Mouse (Mus musculus): ENCODE measurements at regions not wholly inside any gene's neighbourhood (a gene's known extent, or its start where the extent isn't known, plus 50 kb on each side); places are given as distances from the start of the nearest gene placed in this dataset.

DNA sequence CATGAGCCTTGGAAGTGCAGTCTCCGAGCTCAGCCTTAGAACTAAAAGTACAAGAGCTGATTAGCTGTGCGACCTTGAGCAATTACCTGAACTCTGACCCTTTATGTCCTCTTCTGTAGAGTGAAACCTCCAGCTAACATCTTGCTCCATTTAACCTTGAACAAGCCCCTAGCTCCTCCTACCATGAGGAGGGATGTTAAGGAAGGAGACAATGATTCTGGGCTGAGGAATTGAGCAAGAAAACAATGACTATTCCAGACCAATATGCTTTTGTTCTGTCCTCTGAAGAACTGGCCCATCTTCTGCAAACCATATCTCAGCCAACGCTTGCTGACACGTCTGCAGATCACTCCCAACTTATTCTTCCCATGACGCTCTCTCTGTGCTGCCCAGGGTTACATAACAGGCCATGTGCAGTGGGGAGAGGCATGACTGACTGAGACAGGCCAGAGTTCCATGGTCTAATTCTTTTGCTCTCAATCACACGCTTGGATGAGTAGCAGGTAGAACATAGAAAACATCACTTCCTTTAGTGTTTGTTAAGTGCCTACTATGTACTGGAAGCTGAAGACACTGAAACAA lies 227.5 kb downstream of the Gm12728 start:
- no peak for DNase-seq (ENCODE audit: extremely low read depth, low read depth, low spot score)
- H3K4me1 ChIP-seq (ENCODE audit: control insufficient read depth, insufficient read depth, low read length): no peaks in the 10 kb centered on the region
- no peak overlapping the region for H3K27ac ChIP-seq (replicated peaks; ENCODE audit: insufficient read depth, low read depth, low read length)
- H3K4me3 ChIP-seq (ENCODE audit: insufficient read depth, low read depth, low read length): no peak overlapping the region
- TF ChIP-seq POLR2A (IDR thresholded peaks at IDR 0.05; ENCODE audit: extremely low read depth, insufficient read depth, low read length) (no peak), CTCF (IDR thresholded peaks at IDR 0.05; ENCODE audit: low read depth, low read length) (no peak)
- WGBS: 86% methylated on average over 6 of the region's 6 CpGs
- H3K27me3 ChIP-seq (ENCODE audit: control insufficient read depth, insufficient read depth, low read length): no peaks in the 10 kb centered on the region
- H3K36me3 ChIP-seq (ENCODE audit: control insufficient read depth, insufficient read depth, low read length): no peaks in the 10 kb centered on the region
- no peak overlapping the region for H3K9ac ChIP-seq (ENCODE audit: low read depth, low read length)
- no peaks in the 10 kb centered on the region for H3K79me2 ChIP-seq (ENCODE audit: control insufficient read depth, insufficient read depth, low read length)

DNA sequence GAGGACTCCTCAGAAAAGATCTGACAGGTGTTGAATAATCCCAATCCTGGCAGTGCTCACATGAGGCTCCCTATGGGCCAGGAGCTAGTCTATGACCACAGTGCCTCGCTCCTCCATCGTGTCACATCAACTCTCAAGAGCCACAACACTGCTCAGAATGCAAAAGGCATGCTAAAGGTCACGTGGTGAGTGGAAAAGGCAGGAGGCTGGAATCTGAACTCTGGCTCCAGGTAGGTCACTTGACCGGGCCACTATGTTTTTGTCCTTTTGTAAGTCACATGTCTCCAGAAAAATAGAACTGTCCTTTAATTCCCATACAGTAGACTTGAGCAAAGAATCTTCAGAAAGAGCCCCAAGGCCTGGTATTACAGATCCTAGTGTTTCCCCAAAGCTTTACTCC lies 229.3 kb downstream of the Gm12728 start:
- Histone ChIP-seq H3K4me1 (ENCODE audit: control insufficient read depth, insufficient read depth, low read length) (0 out of 2 replicates have a peak, but pooled peaks cover under 1% of the 10 kb centered on the region), H3K4me3 (ENCODE audit: insufficient read depth, low read depth, low read length) (no peak overlapping the region), H3K27me3 (ENCODE audit: control insufficient read depth, insufficient read depth, low read length) (no peaks in the 10 kb centered on the region), H3K36me3 (ENCODE audit: control insufficient read depth, insufficient read depth, low read length) (no peaks in the 10 kb centered on the region), H3K79me2 (ENCODE audit: control insufficient read depth, insufficient read depth, low read length) (no peaks in the 10 kb centered on the region), H3K27ac (replicated peaks; ENCODE audit: insufficient read depth, low read depth, low read length) (no peak overlapping the region), H3K9ac (ENCODE audit: low read depth, low read length) (no peak overlapping the region)
- TF ChIP-seq POLR2A (IDR thresholded peaks at IDR 0.05; ENCODE audit: extremely low read depth, insufficient read depth, low read length) (no peak), CTCF (IDR thresholded peaks at IDR 0.05; ENCODE audit: low read depth, low read length) (no peak)
- no peak for DNase-seq (ENCODE audit: extremely low read depth, low read depth, low spot score)
- WGBS: 70% methylated on average over 4 of the region's 4 CpGs

DNA sequence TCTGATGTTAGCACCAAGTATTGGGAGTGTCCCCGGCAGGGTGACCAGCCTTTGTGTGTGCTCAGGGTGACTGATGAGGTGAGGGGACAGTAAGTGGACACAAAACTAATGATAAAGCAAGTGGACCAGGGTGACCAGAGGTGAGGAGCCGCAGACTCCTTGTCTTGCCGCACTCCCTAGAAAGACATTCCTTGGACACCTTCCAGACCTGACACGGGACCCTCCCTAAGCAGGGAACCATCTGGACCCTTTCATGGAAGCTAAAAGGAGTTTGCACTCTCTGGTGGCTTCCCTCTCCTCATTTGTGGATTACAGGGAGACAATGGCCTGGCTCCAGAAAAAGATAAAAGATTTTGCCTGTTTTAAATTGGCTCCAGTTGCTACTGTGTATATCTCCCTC lies 230.7 kb downstream of the Gm12728 start:
- Histone ChIP-seq H3K9ac (ENCODE audit: low read depth, low read length) (no peak overlapping the region), H3K4me3 (ENCODE audit: insufficient read depth, low read depth, low read length) (no peak overlapping the region), H3K4me1 (ENCODE audit: control insufficient read depth, insufficient read depth, low read length) (0 out of 2 replicates have a peak, but pooled peaks cover 1% of the 10 kb centered on the region), H3K27me3 (ENCODE audit: control insufficient read depth, insufficient read depth, low read length) (no peaks in the 10 kb centered on the region), H3K79me2 (ENCODE audit: control insufficient read depth, insufficient read depth, low read length) (no peaks in the 10 kb centered on the region), H3K27ac (replicated peaks; ENCODE audit: insufficient read depth, low read depth, low read length) (no peak overlapping the region), H3K36me3 (ENCODE audit: control insufficient read depth, insufficient read depth, low read length) (no peaks in the 10 kb centered on the region)
- no peak for TF ChIP-seq CTCF (IDR thresholded peaks at IDR 0.05; ENCODE audit: low read depth, low read length)
- TF ChIP-seq POLR2A (IDR thresholded peaks at IDR 0.05; ENCODE audit: extremely low read depth, insufficient read depth, low read length): no peak
- 83% methylated on average over 4 of the region's 4 CpGs for WGBS
- no peak for DNase-seq (ENCODE audit: extremely low read depth, low read depth, low spot score)

DNA sequence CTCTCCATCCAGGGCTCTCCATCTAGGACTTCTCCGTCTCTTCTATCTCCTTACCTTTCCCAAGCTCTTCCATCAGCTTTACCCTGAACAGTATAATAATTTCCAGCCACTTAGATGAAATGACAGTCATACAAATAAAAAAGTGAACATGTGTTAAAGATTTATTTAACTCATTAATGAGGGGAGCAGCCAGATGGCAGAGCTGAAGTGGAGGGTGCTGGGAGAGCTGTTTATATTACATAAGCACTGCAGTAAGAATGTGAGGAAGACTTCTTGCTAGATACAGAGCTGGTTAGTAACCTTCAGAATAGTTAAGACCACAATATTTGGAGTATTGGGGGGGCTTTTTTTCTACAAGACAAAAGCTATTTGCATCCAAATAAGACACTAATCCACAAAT lies 234.9 kb downstream of the Gm12728 start:
- H3K27me3 ChIP-seq (ENCODE audit: control insufficient read depth, insufficient read depth, low read length): no peaks in the 10 kb centered on the region
- TF ChIP-seq POLR2A (IDR thresholded peaks at IDR 0.05; ENCODE audit: extremely low read depth, insufficient read depth, low read length): no peak
- no peak for TF ChIP-seq CTCF (IDR thresholded peaks at IDR 0.05; ENCODE audit: low read depth, low read length)
- 100% methylated on average over 1 of the region's 1 CpGs for WGBS

DNA sequence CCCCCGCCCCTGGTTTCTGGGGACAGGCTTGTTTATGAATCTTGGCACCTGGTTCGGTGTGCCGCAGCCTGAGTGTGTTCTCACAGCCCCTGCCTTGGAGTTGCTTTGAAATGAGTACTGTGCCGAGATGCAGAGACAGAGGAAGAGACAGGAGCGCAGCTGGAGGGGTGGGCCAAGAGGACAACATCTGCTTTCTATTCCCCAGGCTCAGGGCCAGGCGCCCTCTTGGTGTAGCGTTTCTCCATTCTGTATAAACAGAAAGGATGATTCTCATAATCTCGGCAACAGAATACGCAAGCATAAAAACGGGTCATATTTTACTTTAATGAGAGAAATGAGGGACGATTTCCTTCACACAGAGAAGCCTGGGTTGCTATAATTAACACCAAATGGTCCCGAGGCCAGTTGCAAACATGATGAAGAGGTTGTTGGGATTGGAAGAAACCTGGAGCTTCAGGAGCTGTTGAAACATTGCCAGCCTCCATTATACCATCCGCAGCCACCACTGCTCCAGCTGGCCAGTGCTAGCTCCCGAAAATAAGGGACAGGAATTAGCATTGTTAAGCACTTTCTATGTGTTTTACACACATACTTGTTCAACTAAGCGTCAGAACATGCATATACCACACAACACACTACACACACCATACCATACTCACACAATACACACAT lies 236.4 kb downstream of the Gm12728 start:
- 0 out of 2 replicates have a peak, but pooled peaks cover 1% of the 10 kb centered on the region for H3K4me1 ChIP-seq (ENCODE audit: control insufficient read depth, insufficient read depth, low read length)
- no peak for DNase-seq (ENCODE audit: extremely low read depth, low read depth, low spot score)
- TF ChIP-seq POLR2A (IDR thresholded peaks at IDR 0.05; ENCODE audit: extremely low read depth, insufficient read depth, low read length) (no peak), CTCF (IDR thresholded peaks at IDR 0.05; ENCODE audit: low read depth, low read length) (no peak)
- H3K9ac ChIP-seq (ENCODE audit: low read depth, low read length): no peak overlapping the region
- WGBS: 84% methylated on average over 15 of the region's 15 CpGs
- no peaks in the 10 kb centered on the region for H3K27me3 ChIP-seq (ENCODE audit: control insufficient read depth, insufficient read depth, low read length)
- no peak overlapping the region for H3K4me3 ChIP-seq (ENCODE audit: insufficient read depth, low read depth, low read length)
- no peak overlapping the region for H3K27ac ChIP-seq (replicated peaks; ENCODE audit: insufficient read depth, low read depth, low read length)
- H3K36me3 ChIP-seq (ENCODE audit: control insufficient read depth, insufficient read depth, low read length): no peaks in the 10 kb centered on the region
- no peaks in the 10 kb centered on the region for H3K79me2 ChIP-seq (ENCODE audit: control insufficient read depth, insufficient read depth, low read length)

More for the DNA sequence above, 234.9 kb downstream of the Gm12728 start:
- Histone ChIP-seq H3K4me1 (ENCODE audit: control insufficient read depth, insufficient read depth, low read length) (0 out of 2 replicates have a peak, but pooled peaks cover 1% of the 10 kb centered on the region), H3K79me2 (ENCODE audit: control insufficient read depth, insufficient read depth, low read length) (no peaks in the 10 kb centered on the region), H3K36me3 (ENCODE audit: control insufficient read depth, insufficient read depth, low read length) (no peaks in the 10 kb centered on the region), H3K4me3 (ENCODE audit: insufficient read depth, low read depth, low read length) (no peak overlapping the region), H3K9ac (ENCODE audit: low read depth, low read length) (no peak overlapping the region), H3K27ac (replicated peaks; ENCODE audit: insufficient read depth, low read depth, low read length) (no peak overlapping the region)
- DNase-seq (ENCODE audit: extremely low read depth, low read depth, low spot score): no peak

GRCm38 (mm10) chr4:106040376-106040775 lies 250.7 kb downstream of the Gm12728 start:
- no peak for DNase-seq (ENCODE audit: extremely low read depth, low read depth, low spot score)
- TF ChIP-seq CTCF (IDR thresholded peaks at IDR 0.05; ENCODE audit: low read depth, low read length) (no peak), POLR2A (IDR thresholded peaks at IDR 0.05; ENCODE audit: extremely low read depth, insufficient read depth, low read length) (no peak)
- Histone ChIP-seq H3K27me3 (ENCODE audit: control insufficient read depth, insufficient read depth, low read length) (no peaks in the 10 kb centered on the region), H3K27ac (replicated peaks; ENCODE audit: insufficient read depth, low read depth, low read length) (no peak overlapping the region), H3K36me3 (ENCODE audit: control insufficient read depth, insufficient read depth, low read length) (no peaks in the 10 kb centered on the region), H3K9ac (ENCODE audit: low read depth, low read length) (no peak overlapping the region), H3K79me2 (ENCODE audit: control insufficient read depth, insufficient read depth, low read length) (no peaks in the 10 kb centered on the region), H3K4me1 (ENCODE audit: control insufficient read depth, insufficient read depth, low read length) (no peaks in the 10 kb centered on the region), H3K4me3 (ENCODE audit: insufficient read depth, low read depth, low read length) (no peak overlapping the region)
- 87% methylated on average over 7 of the region's 7 CpGs for WGBS
